Mouse (Mus musculus): ENCODE measurements at regions not wholly inside any gene's neighbourhood (a gene's known extent, or its start where the extent isn't known, plus 50 kb on each side); places are given as distances from the start of the nearest gene placed in this dataset.
A peak's percentile ranks its signal among the peaks of the same experiment; 100 is the strongest.

DNA sequence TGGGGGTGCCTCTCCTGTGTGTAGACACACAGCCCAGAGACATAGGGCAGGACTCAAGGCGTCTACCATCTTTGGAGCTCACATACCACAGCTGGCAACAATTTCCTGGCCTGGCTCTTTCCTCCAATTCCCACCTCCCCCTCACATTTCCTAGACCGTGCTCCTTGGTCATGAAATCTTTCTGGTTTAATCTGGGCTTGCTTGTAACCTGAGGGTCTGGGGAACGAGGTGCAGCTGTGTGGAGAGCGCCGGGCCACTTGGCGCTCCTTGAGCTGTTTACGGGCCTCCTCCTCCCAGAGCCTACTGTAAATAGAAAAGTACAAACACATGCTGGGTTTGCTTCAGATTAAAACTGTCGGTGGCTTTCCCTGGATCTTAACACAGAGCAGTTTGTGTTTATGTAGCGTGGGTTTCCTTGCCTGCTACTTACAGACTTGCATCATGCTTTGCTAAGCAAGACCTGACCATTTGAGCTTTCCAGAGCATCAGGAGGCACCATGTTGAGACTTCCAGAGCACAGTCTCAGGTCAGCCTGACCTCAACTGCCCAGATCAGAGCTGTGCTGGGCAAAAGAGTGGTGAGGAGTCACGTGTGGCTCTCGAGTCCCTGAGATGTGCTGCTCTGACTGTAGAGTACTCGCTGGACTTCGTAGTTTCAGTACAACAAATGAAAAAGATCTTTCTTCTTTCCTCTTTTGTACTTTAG lies 66.1 kb upstream of the Haao start:
- intact Hi-C loops (cut with DNase I), result no loop called here
- no peak for DNase-seq
- no peak for TF ChIP-seq CTCF (IDR thresholded peaks at IDR 0.05)
- no peak overlapping the region for H3K4me3 ChIP-seq
- H3K27ac ChIP-seq, result peak overlapping the region; percentile 76

DNA sequence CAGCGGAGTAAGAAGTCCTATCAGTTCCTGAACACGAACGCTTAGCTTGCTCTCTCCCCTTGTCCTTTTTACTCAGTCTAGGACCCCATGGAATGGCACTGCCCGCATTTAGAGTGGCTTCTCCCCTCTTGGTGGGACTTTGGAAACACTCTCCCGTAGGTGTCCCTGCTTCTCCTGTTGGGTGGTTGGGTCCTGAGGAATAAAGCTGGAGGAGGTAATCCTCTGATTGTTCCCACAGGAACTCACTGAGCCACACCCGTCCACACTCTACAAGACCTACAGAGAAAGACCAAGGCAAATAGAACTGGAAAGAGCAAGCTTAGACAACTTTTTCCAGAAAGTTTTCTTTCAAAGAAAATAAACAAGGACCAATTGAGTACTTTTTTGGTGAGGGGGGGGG lies 64.7 kb upstream of the Haao start:
- DNase-seq, result no peak
- intact Hi-C loops (cut with DNase I), result no loop called here
- no peak overlapping the region for H3K4me3 ChIP-seq
- peak overlapping the region; percentile 76 for H3K27ac ChIP-seq
- no peak for TF ChIP-seq CTCF (IDR thresholded peaks at IDR 0.05)

DNA sequence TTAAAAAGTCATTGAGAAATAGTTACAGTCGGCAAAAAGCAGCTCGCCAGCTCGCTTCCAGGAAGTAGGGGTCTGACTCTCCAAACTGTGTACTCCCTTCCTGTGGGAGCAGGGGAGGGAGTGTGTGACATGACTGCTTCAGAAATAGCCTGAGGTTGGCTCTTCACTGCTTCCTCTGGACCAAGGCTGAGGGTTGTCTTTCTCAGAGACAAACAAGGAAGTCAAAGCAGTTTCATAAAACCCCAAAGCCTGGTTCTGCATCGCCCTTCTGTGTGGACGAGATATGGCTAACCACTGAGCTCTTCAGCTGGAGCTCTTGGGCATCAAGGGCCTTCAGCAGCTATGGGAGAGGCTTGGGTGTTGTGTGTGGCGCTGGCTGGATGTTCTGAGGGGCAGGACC lies 61.0 kb upstream of the Haao start:
- no peak for TF ChIP-seq CTCF (IDR thresholded peaks at IDR 0.05)
- DNase-seq, result peak; percentile 22
- intact Hi-C loops (cut with DNase I), result loop anchor here (10.0 kb wide), 1 partner anchor 206 kb away; no protein-coding TSS in a partner anchor
- Histone ChIP-seq H3K4me3 (no peak overlapping the region), H3K27ac (peak overlapping the region; percentile 80)

DNA sequence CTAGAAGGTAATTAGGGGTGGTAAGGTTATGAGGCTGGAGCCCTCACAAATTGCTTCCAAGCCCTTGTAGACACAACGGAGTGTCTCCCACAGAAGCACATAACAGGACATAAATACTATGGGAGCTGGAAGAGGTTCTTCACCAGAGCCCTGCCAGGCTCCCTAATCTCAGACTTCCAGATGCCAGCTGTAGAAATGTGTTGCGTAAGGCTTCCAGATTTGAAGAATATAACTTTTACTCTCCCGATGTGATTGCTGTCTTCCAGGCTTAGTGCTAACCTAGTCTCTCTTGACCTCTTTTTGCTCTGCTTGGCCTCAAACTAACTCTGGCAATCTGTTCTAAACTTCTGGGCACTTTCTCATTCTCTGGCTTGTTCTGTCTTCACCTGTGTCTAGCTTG lies 59.8 kb upstream of the Haao start:
- DNase-seq, result no peak
- no peak overlapping the region for H3K4me3 ChIP-seq
- no peak for TF ChIP-seq CTCF (IDR thresholded peaks at IDR 0.05)
- peak overlapping the region; percentile 3; the same call in 1 of the 2 replicates for H3K27ac ChIP-seq
- intact Hi-C loops (cut with DNase I), result loop anchor here (10.0 kb wide), 1 partner anchor 207 kb away; no protein-coding TSS in a partner anchor

DNA sequence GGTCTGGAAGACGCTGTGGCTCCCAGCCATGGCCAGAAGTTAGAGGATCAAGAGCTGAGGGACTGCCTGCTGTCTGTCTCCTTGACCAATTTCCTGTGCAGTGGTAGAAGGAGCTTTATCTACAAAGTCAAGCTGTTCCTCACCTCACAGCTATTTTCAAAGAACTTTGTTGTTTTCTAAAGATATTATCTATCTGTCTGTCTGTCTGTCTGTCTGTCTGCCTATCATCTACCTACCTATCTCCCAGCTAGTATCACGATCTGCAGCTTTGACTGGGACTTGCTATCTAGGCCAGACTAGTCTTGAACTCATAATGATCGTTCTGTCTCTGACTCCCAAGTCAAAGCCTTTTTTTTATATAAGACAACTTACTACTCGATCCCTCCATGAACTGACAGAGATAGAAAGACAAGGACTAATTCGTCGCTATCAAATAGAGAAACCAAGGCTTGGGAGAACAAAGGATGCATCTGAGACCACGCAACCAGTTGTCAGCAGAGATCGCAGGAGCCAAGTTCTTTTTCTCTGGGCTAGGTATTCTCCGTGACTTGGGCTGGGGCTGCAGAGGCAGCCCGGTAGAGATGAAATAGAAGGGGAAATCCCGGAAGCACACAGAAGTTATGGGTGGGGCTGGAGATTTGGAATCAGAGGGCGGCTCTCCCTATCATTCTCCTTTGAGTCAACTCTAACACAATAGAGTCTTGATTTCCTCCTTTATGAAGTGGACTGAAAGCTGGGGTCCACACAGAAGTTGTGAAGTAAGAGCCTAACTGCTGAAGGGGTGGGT lies 59.2 kb upstream of the Haao start:
- Histone ChIP-seq H3K4me3 (no peak overlapping the region), H3K27ac (peak overlapping the region; percentile 46)
- TF ChIP-seq CTCF (IDR thresholded peaks at IDR 0.05), result no peak
- peak; percentile 7 for DNase-seq
- intact Hi-C loops (cut with DNase I), result loop anchor here (10.0 kb wide), 1 partner anchor 208 kb away; no protein-coding TSS in a partner anchor

DNA sequence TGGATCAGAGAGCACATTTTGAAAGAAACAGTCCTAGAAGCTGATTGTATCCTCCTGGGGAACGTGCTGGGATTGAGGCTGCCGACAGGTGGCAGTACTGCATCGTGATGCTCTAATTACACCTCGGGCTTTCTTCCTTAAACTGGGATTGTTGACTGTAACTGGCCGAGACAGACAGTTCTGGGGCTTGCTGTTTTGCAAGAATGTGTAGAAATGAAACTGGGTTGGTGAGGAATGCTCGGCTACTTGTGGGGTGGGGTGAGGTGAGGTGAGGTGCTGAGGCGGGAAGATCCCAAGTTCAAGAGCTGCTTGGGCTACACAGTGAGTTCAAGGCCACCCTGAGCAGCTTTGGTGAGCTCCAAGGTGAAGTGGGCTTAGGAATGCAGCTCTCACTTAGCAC lies 55.7 kb upstream of the Haao start:
- DNase-seq, result peak; percentile 79
- intact Hi-C loops (cut with DNase I), result loop anchor here (2.0 to 10.0 kb wide), 4 partner anchors 89 to 287 kb away; no protein-coding TSS in a partner anchor

DNA sequence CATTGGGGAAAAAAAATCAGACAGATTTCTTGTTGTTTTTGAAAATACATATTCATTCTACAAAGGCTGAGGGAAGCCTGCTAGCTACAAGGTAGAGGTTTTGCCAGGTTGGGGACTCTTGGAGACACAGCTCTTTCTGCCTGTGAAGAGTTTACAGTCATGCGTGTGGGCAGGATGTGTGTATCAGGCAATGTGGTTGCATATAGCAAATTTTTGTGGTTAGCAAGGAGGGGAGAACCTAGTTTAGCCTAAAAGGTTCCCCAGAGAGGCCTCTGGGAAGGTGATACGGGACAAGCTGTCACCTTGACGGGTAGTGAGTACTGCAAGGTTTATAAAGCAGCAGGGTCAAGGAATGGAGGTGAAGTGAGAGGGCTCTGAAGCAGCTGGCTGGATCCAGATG lies 54.8 kb upstream of the Haao start:
- H3K27ac ChIP-seq, result 0 out of 2 replicates have a peak overlapping the region, but pooled peaks have one; percentile 38
- H3K4me3 ChIP-seq, result no peak overlapping the region
- TF ChIP-seq CTCF (IDR thresholded peaks at IDR 0.05), result no peak
- intact Hi-C loops (cut with DNase I), result loop anchor here (2.0 to 10.0 kb wide), 4 partner anchors 90 to 288 kb away; no protein-coding TSS in a partner anchor
- no peak for DNase-seq

More for the DNA sequence above, 55.7 kb upstream of the Haao start:
- peak; percentile 87 for TF ChIP-seq CTCF (IDR thresholded peaks at IDR 0.05)
- Histone ChIP-seq H3K4me3 (no peak overlapping the region), H3K27ac (peak overlapping the region; percentile 62)

DNA sequence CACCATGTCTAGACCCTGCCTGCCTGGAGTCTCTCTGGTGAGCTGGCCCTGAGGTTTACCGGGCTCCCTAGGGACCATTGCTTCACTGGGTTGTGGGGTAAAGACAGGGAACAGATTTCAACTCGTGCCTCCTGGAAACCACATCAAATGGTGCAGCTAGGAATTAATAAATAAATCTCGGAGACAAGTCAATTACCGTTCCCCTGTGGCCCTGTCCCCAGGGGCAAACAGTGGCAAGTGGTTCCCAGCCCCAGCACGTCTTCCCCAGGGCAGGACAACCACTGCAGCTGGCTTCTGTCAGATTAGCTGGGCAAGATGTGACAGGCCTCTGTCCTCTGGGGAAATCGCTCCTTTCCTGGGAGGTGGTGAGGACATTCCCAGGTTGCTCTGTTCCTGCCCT lies 54.3 kb upstream of the Haao start:
- no peak for TF ChIP-seq CTCF (IDR thresholded peaks at IDR 0.05)
- Histone ChIP-seq H3K27ac (0 out of 2 replicates have a peak overlapping the region, but pooled peaks have one; percentile 38), H3K4me3 (no peak overlapping the region)
- no peak for DNase-seq
- intact Hi-C loops (cut with DNase I), result loop anchor here (2.0 to 10.0 kb wide), 4 partner anchors 90 to 289 kb away; no protein-coding TSS in a partner anchor

DNA sequence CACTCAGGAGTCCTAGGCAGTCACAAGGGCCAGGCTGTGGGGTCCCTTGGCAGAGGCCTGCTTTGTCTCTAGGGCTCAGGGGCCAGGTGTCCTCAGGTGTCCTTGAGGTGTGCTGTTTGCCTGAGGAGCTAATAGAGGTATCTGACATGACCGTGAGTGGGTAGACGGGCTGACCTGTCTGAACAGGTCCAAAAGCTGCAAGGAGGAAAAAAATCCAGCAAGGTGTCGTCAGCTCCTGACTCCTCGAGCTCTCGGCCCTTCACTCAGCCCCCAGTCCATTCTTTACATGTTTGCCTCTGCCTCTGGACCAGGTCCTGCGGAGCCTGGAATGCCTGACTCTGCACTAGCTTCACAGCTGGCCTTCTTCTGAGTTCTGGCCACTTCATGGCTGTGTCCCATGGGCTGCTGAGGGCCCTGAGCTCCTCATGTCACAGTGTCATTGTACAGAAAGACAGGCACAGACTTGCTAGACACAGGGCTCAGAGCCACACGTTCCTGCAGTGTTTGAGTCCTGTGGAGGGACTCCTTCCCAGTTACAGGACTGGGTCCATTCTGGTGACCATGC lies 51.9 kb upstream of the Haao start:
- intact Hi-C loops (cut with DNase I), result loop anchor here (5.0 to 10.0 kb wide), 3 partner anchors 93 to 215 kb away; no protein-coding TSS in a partner anchor
- H3K27ac ChIP-seq, result no peak overlapping the region
- TF ChIP-seq CTCF (IDR thresholded peaks at IDR 0.05), result no peak
- no peak for DNase-seq
- H3K4me3 ChIP-seq, result no peak overlapping the region

DNA sequence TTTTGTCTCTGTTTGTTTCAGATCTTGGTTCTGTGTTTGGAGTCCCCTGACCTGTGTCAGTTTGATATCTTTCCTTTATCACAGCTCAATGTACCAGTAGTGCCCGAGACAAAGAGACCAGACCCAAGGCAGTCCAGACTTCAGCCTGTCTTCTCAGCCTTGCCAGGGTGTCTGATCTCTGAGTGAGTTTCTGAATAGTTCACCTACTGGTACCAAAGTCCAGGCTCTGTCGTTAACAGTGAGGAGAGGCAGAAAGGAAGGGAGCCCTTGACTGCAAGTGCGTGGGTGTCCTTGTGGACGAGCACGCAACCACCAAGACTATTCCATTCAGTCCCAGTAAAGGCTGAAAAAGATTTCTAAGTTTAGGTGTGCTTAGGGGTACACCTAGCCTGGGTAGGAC lies 50.8 kb upstream of the Haao start:
- intact Hi-C loops (cut with DNase I), result no loop called here
- no peak for TF ChIP-seq CTCF (IDR thresholded peaks at IDR 0.05)
- no peak for DNase-seq
- Histone ChIP-seq H3K4me3 (no peak overlapping the region), H3K27ac (no peak overlapping the region)

All from gastrocnemius, adult 2 months (tissue).